In genomic region chr1:36162687-36163086, GRCm38 (mm10) we compare ENCODE assay signal across 13 mouse cellular contexts.
A peak's percentile ranks its signal among the peaks of the same experiment; 100 is the strongest.
DNase-seq lines count a peak whose midpoint lies in the region; ATAC-seq lines count a peak whose summit lies in the region.
"Had no signal": no experiment of that assay in that cellular context is flagged by ENCODE, and none has a peak within 500 bp of the region (broad histone marks: within the 10 kb centered on the region; RNA-seq: fewer than 3 reads in every experiment).

No protein-coding gene starts in this region.

- H3K4me1 ChIP-seq in liver, embryonic 12.5 days: peaks cover 29% of the 10 kb centered on the region
- peaks cover 6% of the 10 kb centered on the region; the same call in 1 of the 2 replicates for H3K4me1 ChIP-seq in heart, embryonic 16.5 days (ENCODE audit: control insufficient read depth, insufficient read depth, low read length)
- H3K4me1 ChIP-seq in lung, embryonic 16.5 days (replicated peaks; ENCODE audit: control insufficient read depth, insufficient read depth, low read length): no peaks in the 10 kb centered on the region
- no peaks in the 10 kb centered on the region for H3K4me1 ChIP-seq in hindbrain, embryonic 13.5 days (replicated peaks)
- H3K4me1 ChIP-seq: midbrain, embryonic 15.5 days had no signal

- H3K4me2 ChIP-seq in liver, embryonic 12.5 days: no peak overlapping the region
- no peak overlapping the region for H3K4me2 ChIP-seq in heart, embryonic 16.5 days (ENCODE audit: low read depth, low read length)
- no peak overlapping the region for H3K4me2 ChIP-seq in lung, embryonic 16.5 days (ENCODE audit: low read depth, low read length)
- H3K4me2 ChIP-seq in hindbrain, embryonic 13.5 days: no peak overlapping the region
- H3K4me2 ChIP-seq: heart, embryonic 13.5 days; midbrain, embryonic 15.5 days had no signal

- no peaks in the 10 kb centered on the region for H3K27me3 ChIP-seq in liver, embryonic 12.5 days (replicated peaks)
- no peaks in the 10 kb centered on the region for H3K27me3 ChIP-seq in heart, embryonic 16.5 days (ENCODE audit: control insufficient read depth, insufficient read depth, low read length)
- H3K27me3 ChIP-seq in lung, embryonic 16.5 days (ENCODE audit: control insufficient read depth, insufficient read depth, low read depth, low read length): no peaks in the 10 kb centered on the region
- no peaks in the 10 kb centered on the region for H3K27me3 ChIP-seq in hindbrain, embryonic 13.5 days
- H3K27me3 ChIP-seq: heart, embryonic 13.5 days; midbrain, embryonic 15.5 days had no signal

- 65% methylated on average over 8 of the region's 8 CpGs for WGBS in liver, embryonic 12.5 days (ENCODE audit: insufficient replicate concordance)
- WGBS in heart, embryonic 16.5 days: 64% methylated on average over 8 of the region's 8 CpGs
- 70% methylated on average over 8 of the region's 8 CpGs for WGBS in lung, embryonic 16.5 days
- WGBS in hindbrain, embryonic 13.5 days: 81% methylated on average over 8 of the region's 8 CpGs

- 0 out of 2 replicates have a peak, but pooled peaks have one; percentile 28 for ATAC-seq in liver, embryonic 12.5 days
- ATAC-seq in heart, embryonic 16.5 days (replicated peaks; ENCODE audit: extremely low read depth, insufficient read depth, low FRiP score): peak; percentile 58; the same call in 1 of the 2 replicates
- peak; percentile 74 for ATAC-seq in lung, embryonic 16.5 days (ENCODE audit: low read depth)
- no peak for ATAC-seq in hindbrain, embryonic 13.5 days (ENCODE audit: low FRiP score)
- ATAC-seq: forebrain, embryonic 16.5 days; midbrain, embryonic 15.5 days had no signal

- H3K27ac ChIP-seq in liver, embryonic 12.5 days: no peak overlapping the region
- no peak overlapping the region for H3K27ac ChIP-seq in heart, embryonic 16.5 days (ENCODE audit: low read length)
- no peak overlapping the region for H3K27ac ChIP-seq in lung, embryonic 16.5 days (ENCODE audit: low read length)
- no peak overlapping the region for H3K27ac ChIP-seq in hindbrain, embryonic 13.5 days
- H3K27ac ChIP-seq: heart, embryonic 13.5 days; midbrain, embryonic 15.5 days had no signal

- H3K36me3 ChIP-seq in liver, embryonic 12.5 days: peaks cover 96% of the 10 kb centered on the region
- peaks cover 38% of the 10 kb centered on the region for H3K36me3 ChIP-seq in heart, embryonic 16.5 days (ENCODE audit: control insufficient read depth, insufficient read depth)
- H3K36me3 ChIP-seq in lung, embryonic 16.5 days (ENCODE audit: control insufficient read depth, insufficient read depth, low read length): peaks cover 25% of the 10 kb centered on the region
- H3K36me3 ChIP-seq in hindbrain, embryonic 13.5 days: peaks cover 91% of the 10 kb centered on the region

- no peaks in the 10 kb centered on the region for H3K9me3 ChIP-seq in liver, embryonic 12.5 days (replicated peaks)
- no peaks in the 10 kb centered on the region for H3K9me3 ChIP-seq in heart, embryonic 16.5 days (replicated peaks; ENCODE audit: control insufficient read depth, low read length)
- H3K9me3 ChIP-seq in lung, embryonic 16.5 days (ENCODE audit: control insufficient read depth, low read length): no peaks in the 10 kb centered on the region
- H3K9me3 ChIP-seq in hindbrain, embryonic 13.5 days: no peaks in the 10 kb centered on the region
- H3K9me3 ChIP-seq: heart, embryonic 13.5 days; midbrain, embryonic 15.5 days had no signal

- no peak for DNase-seq in liver
- no peak for DNase-seq in right cerebral cortex, postnatal 25 days
- DNase-seq in adrenal gland, adult (ENCODE audit: inconsistent age in 2 of 2, low spot score in 1 of 2): no peak
- DNase-seq in embryo, embryonic 11 days: no peak
- DNase-seq: adrenal gland, postnatal 36 days; left cerebral cortex, postnatal 4 days had no signal

- H3K9ac ChIP-seq in liver, embryonic 12.5 days: no peak overlapping the region
- H3K9ac ChIP-seq in heart, embryonic 16.5 days (ENCODE audit: low read length): no peak overlapping the region
- H3K9ac ChIP-seq in lung, embryonic 16.5 days (ENCODE audit: low read length): no peak overlapping the region
- no peak overlapping the region for H3K9ac ChIP-seq in hindbrain, embryonic 13.5 days
- H3K9ac ChIP-seq: heart, embryonic 13.5 days; midbrain, embryonic 15.5 days had no signal

- H3K4me3 ChIP-seq in liver, embryonic 12.5 days: no peak overlapping the region
- H3K4me3 ChIP-seq in heart, embryonic 16.5 days (ENCODE audit: low read length): no peak overlapping the region
- H3K4me3 ChIP-seq in lung, embryonic 16.5 days (ENCODE audit: low read length): no peak overlapping the region
- H3K4me3 ChIP-seq in hindbrain, embryonic 13.5 days: no peak overlapping the region
- H3K4me3 ChIP-seq: heart, embryonic 13.5 days; midbrain, embryonic 15.5 days had no signal
